Mouse (Mus musculus) heart, embryonic 14.5 days (tissue): ENCODE measurements around the gene Mkrn1. TPM values are rescaled to one million over a fixed set of nuclear protein-coding genes. Genes with fewer than 3 reads are reported as not detected.
"Not testable (repeated sequence)": the region's sequence is repeated elsewhere in the genome, so short reads cannot be mapped to it uniquely, and the experiment has no call there.

Experiments used
- ATAC-seq: fragments of 200-750 bp; cut with Nextera tagmentation; 2 replicates; pipeline ENCODE4 v1.8.0; 2017; ENCODE audit warnings: low read depth, moderate TSS enrichment; ENCODE audit not compliant: insufficient number of reproducible peaks, insufficient read depth, low FRiP score
- H3K27ac ChIP-seq, 2 experiments: fragments of 200-500 bp in 1 of 2; fragments of 300-500 bp in 1 of 2; sonication (generic) in 1 of 2; replicated peaks in 1 of 2; 2 replicates each; pipeline ENCODE4 v1.5.1; 2012 to 2014; ENCODE audit warnings: low read depth in 2 of 2, low read length in 2 of 2, control low read depth in 1 of 2, mild to moderate bottlenecking in 1 of 2, mixed read lengths in 1 of 2; ENCODE audit not compliant: control insufficient read depth in 1 of 2, insufficient read depth in 1 of 2
- H3K27me3 ChIP-seq: fragments of 300-500 bp; sonication (generic); 2 replicates; pipeline ENCODE4 v1.6.1; 2014; ENCODE audit warnings: mild to moderate bottlenecking, low read length, control low read depth; ENCODE audit not compliant: control insufficient read depth, insufficient read depth
- H3K36me3 ChIP-seq: fragments of 300-500 bp; sonication (generic); 2 replicates; pipeline ENCODE4 v1.6.1; 2014; ENCODE audit warnings: mild to moderate bottlenecking, control low read depth, low read length, mixed read lengths; ENCODE audit not compliant: control insufficient read depth, insufficient read depth
- H3K4me1 ChIP-seq, 2 experiments: fragments of 200-500 bp in 1 of 2; fragments of 300-500 bp in 1 of 2; sonication (generic) in 1 of 2; 2 replicates each; pipeline ENCODE4 v1.6.1; 2012 to 2014; ENCODE audit warnings: low read length in 2 of 2, control low read depth in 1 of 2, mixed read lengths in 1 of 2; ENCODE audit not compliant: control insufficient read depth in 2 of 2, insufficient read depth in 2 of 2
- H3K4me2 ChIP-seq: fragments of 300-500 bp; sonication (generic); 2 replicates; pipeline ENCODE4 v1.6.1; 2014; ENCODE audit warnings: mild to moderate bottlenecking, low read length
- H3K4me3 ChIP-seq, 2 experiments: fragments of 200-500 bp in 1 of 2; fragments of 300-500 bp in 1 of 2; sonication (generic) in 1 of 2; 2 replicates each; pipeline ENCODE4 v1.5.1; 2012 to 2014; ENCODE audit warnings: low read length in 2 of 2, mild to moderate bottlenecking in 2 of 2, control low read depth in 1 of 2, low read depth in 1 of 2, moderate library complexity in 1 of 2; ENCODE audit not compliant: control insufficient read depth in 1 of 2, insufficient read depth in 1 of 2
- H3K9ac ChIP-seq: fragments of 300-500 bp; sonication (generic); 2 replicates; pipeline ENCODE4 v1.6.1; 2014; ENCODE audit warnings: mild to moderate bottlenecking, low read length
- H3K9me3 ChIP-seq: fragments of 300-500 bp; sonication (generic); 2 replicates; pipeline ENCODE4 v1.6.1; 2016; ENCODE audit warnings: low read length, control low read depth; ENCODE audit not compliant: control insufficient read depth
- WGBS: fragments of 180-500 bp; shearing (Covaris S2); extraction: QIAGEN DNeasy Blood & Tissue Kit; methylation state at CpG from one replicate; pipeline ENCODE4 v1.1.7; 2014; 5-methylcytosine and 5-hydroxymethylcytosine counted together
- polyA plus RNA-seq: library from polyadenylated mRNA; unstranded; fragments of >200 nt; fragmentation: Nextera tagmentation; extraction: Ambion mirVana; gene quantifications from 2 replicates; pipeline ENCODE4 v1.2.1, GENCODE M21; 2014

The Mkrn1 gene
- polyA plus RNA-seq, 1 experiment from 2014 or later = 65.5 TPM

- Histone ChIP-seq H3K4me3 (no peak overlapping the region), H3K4me1 (no peaks in the 10 kb centered on the region)
- 72% methylated on average over 3 of the region's 3 CpGs for WGBS
Measured at GRCm38 (mm10) chr6:39451033-39451432, 30.8 kb upstream of the Mkrn1 start.

DNA sequence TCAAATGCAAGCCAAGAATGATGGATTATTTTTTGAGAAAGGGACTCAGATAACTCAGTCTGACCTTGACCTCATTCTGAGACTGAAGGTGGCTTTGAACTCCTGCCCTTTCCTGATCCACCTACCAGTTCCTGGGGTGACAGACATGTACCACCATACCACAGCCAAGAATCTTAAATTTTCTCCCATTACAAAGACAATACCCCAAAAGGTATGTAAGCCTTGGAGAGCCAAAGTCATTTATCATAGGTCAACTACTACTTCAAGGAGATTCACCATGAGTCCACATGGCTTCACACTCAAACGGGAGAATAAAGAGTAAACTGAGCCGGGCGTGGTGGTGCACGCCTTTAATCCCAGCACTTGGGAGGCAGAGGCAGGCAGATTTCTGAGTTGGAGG lies 30.3 kb upstream of the Mkrn1 start:
- Histone ChIP-seq H3K4me1 (no peaks in the 10 kb centered on the region), H3K9ac (no peak overlapping the region), H3K4me3 (no peak overlapping the region), H3K9me3 (no peaks in the 10 kb centered on the region), H3K36me3 (no peaks in the 10 kb centered on the region), H3K27me3 (no peaks in the 10 kb centered on the region), H3K4me2 (no peak overlapping the region), H3K27ac (no peak overlapping the region)
- no peak for ATAC-seq
- whole genome bisulfite sequencing = 91% methylated on average over 4 of the region's 4 CpGs

More at GRCm38 (mm10) chr6:39451033-39451432, 30.8 kb upstream of the Mkrn1 start:
- H3K36me3 ChIP-seq = no peaks in the 10 kb centered on the region
- no peak overlapping the region for H3K27ac ChIP-seq
- no peaks in the 10 kb centered on the region for H3K9me3 ChIP-seq
- no peak overlapping the region for H3K4me2 ChIP-seq
- no peaks in the 10 kb centered on the region for H3K27me3 ChIP-seq
- no peak for ATAC-seq
- no peak overlapping the region for H3K9ac ChIP-seq

- no peak overlapping the region for H3K4me3 ChIP-seq
- no peaks in the 10 kb centered on the region for H3K9me3 ChIP-seq
- no peak overlapping the region for H3K4me2 ChIP-seq
- ATAC-seq = no peak
- no peaks in the 10 kb centered on the region for H3K27me3 ChIP-seq
- no peak overlapping the region for H3K27ac ChIP-seq
- no peaks in the 10 kb centered on the region for H3K36me3 ChIP-seq
- no peak overlapping the region for H3K9ac ChIP-seq
- no peaks in the 10 kb centered on the region for H3K4me1 ChIP-seq
- WGBS = 49% methylated on average over 4 of the region's 4 CpGs
Measured at GRCm38 (mm10) chr6:39447429-39448185, 27.3 kb upstream of the Mkrn1 start.

DNA sequence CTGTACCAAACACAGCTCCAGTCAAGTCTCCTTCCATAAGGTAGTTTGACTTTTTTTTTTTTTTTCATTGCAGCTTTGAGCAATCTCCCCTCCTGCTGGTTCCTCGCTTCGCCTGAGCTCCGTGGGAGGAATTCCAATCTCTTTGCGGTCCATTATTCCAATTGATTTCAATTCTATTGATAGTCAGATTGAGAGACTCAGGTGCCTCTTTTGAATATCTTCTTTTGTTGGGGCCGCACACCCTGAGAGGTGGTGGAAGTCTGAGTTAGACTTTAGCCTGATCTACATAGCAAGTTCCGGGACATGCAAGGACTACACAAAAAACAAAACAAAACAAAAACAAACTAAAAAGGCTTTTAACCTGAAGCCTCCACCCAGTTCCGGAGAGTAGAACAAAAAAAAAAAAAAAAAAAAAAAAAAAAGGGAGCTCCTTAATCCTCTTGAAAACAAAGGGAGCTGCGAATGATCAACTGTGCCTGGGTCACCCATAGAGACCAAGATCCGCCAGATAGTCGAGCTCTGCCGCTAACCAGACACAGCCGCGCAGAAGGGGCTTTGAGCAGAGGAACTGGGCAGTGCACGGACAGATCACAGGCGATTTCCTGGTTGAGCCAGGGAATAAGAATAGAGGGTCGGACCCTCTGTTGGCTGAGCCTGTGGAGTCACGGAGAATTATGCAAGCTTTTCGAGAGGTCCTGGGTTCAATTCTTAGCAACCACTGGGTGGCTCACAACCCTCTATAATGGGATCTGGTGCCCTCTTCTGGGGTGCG lies 25.7 kb upstream of the Mkrn1 start:
- no peak overlapping the region for H3K9ac ChIP-seq
- peak overlapping the region; percentile 16 to 23; a peak in 2 of 4 replicates for H3K4me3 ChIP-seq
- ATAC-seq = no peak
- 15% methylated on average over 19 of the region's 19 CpGs for WGBS
- peak overlapping the region; percentile 48 for H3K4me2 ChIP-seq
- no peaks in the 10 kb centered on the region for H3K4me1 ChIP-seq
- H3K27me3 ChIP-seq = no peaks in the 10 kb centered on the region
- H3K36me3 ChIP-seq = no peaks in the 10 kb centered on the region
- no peaks in the 10 kb centered on the region for H3K9me3 ChIP-seq
- no peak overlapping the region for H3K27ac ChIP-seq

DNA sequence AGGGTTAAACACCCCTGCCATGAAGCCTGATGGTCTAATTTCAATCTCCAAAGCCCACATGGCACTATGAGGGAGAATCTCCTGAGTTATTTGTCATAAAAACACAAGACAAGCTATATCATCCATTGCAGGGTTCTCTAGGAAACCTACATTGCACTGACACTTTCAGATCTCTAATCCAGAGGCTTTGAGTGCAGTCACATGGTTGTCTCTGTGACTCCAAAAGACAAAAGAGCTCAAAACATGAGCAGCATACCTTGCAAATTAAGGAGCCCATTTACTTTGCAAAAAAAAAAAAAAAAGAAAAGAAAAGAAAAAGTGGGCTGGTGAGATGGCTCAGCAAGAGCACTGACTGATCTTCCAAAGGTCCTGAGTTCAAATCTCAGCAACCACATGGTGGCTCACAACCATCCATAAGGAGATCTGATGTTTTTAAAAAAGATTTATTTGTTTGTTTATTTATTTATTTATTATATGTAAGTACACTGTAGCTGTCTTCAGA lies 22.6 kb upstream of the Mkrn1 start:
- Histone ChIP-seq H3K27me3 (no peaks in the 10 kb centered on the region), H3K9me3 (no peaks in the 10 kb centered on the region), H3K9ac (no peak overlapping the region), H3K27ac (no peak overlapping the region), H3K4me3 (no peak overlapping the region), H3K36me3 (no peaks in the 10 kb centered on the region), H3K4me2 (no peak overlapping the region), H3K4me1 (no peaks in the 10 kb centered on the region)
- ATAC-seq = no peak

DNA sequence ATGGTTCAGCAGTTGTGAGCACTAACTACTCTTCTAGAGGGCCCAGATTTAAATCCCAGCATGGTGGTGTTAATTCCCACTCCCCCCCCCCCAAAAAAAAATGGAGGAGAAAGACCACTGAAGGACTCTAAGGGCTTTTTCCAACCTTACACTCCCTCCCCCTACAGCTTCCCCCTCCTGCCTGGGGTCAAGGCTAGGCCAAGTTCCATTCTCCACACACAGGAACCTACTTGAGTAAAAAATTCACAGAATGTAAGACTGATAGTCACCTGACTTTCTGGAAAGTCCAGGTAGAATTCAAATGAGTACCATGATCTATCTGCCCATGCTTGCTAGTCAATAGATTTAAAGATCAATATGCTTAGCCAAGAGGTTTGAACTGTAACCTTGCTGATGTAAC lies 19.9 kb upstream of the Mkrn1 start:
- no peaks in the 10 kb centered on the region for H3K9me3 ChIP-seq
- H3K4me1 ChIP-seq = no peaks in the 10 kb centered on the region
- no peak for ATAC-seq
- no peaks in the 10 kb centered on the region for H3K27me3 ChIP-seq
- no peak overlapping the region for H3K4me2 ChIP-seq
- H3K27ac ChIP-seq = no peak overlapping the region
- H3K36me3 ChIP-seq = no peaks in the 10 kb centered on the region
- H3K9ac ChIP-seq = no peak overlapping the region
- no peak overlapping the region for H3K4me3 ChIP-seq

DNA sequence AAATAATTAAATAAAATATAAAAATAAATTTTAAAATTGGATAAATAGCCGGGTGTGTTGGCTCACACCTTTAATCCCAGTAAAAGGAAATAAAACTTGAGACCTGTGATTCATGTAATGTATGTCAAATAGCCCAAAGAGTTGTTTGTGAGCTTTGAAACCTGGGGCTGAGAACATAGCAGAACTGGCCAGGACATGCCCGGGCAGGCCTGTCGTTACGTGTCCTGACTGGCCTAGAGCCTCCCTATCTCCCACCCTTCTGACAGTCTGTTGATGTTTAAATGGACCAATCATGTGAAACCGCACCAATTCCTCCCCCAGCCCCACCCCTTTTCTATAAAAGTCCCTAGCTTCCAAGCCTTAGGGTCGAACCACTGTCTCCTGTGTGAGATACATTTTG lies 17.3 kb upstream of the Mkrn1 start:
- not testable (repeated sequence) for H3K27me3 ChIP-seq, H3K27ac ChIP-seq, H3K4me2 ChIP-seq, H3K36me3 ChIP-seq, H3K4me3 ChIP-seq, H3K4me1 ChIP-seq, ATAC-seq, H3K9ac ChIP-seq, H3K9me3 ChIP-seq
- WGBS = 84% methylated on average over 6 of the region's 6 CpGs
